Mouse (Mus musculus) cerebellum, adult 9-11 months (tissue): Measurements from ENCODE around the gene Lrp10.

Experiments used
- DNase-seq: peaks from one replicate; pipeline ENCODE4 v3.0.0; 2022

Gene Lrp10

GRCm38 (mm10) chr14:54433941-54434531 lies 29.9 kb upstream of the Lrp10 start:
- no peak for DNase-seq

GRCm38 (mm10) chr14:54435194-54435918 lies 28.6 kb upstream of the Lrp10 start:
- no peak for DNase-seq

- no peak for DNase-seq
These were observed 24.8 kb upstream of the Lrp10 start for GRCm38 (mm10) chr14:54439155-54439554.

- DNase-seq: no peak
These were observed 24.3 kb upstream of the Lrp10 start for GRCm38 (mm10) chr14:54439610-54440009.

- no peak for DNase-seq
These were observed 23.4 kb upstream of the Lrp10 start for GRCm38 (mm10) chr14:54440538-54440937.

- no peak for DNase-seq
These were observed 22.6 kb upstream of the Lrp10 start for GRCm38 (mm10) chr14:54441365-54441764.

- DNase-seq: no peak
These were observed 21.4 kb upstream of the Lrp10 start for GRCm38 (mm10) chr14:54442548-54442947.

GRCm38 (mm10) chr14:54443196-54443595 lies 20.7 kb upstream of the Lrp10 start:
- no peak for DNase-seq

GRCm38 (mm10) chr14:54443712-54444618 lies 20.0 kb upstream of the Lrp10 start:
- no peak for DNase-seq

- DNase-seq: no peak
These were observed 18.5 kb upstream of the Lrp10 start for GRCm38 (mm10) chr14:54445476-54445875.

GRCm38 (mm10) chr14:54453566-54453965 lies 10.4 kb upstream of the Lrp10 start:
- DNase-seq: no peak

GRCm38 (mm10) chr14:54454669-54455528 lies 9.0 kb upstream of the Lrp10 start:
- DNase-seq: no peak

- DNase-seq: no peak
These were observed 5.9 kb upstream of the Lrp10 start for GRCm38 (mm10) chr14:54457907-54458569.

GRCm38 (mm10) chr14:54462146-54462545 lies 1.8 kb upstream of the Lrp10 start:
- DNase-seq: no peak

GRCm38 (mm10) chr14:54463108-54463958 lies 604 bp upstream of the Lrp10 start:
- DNase-seq: no peak

GRCm38 (mm10) chr14:54464293-54465005 lies 512 bp downstream of the Lrp10 start:
- peak; percentile 82 for DNase-seq

GRCm38 (mm10) chr14:54471467-54471866 lies 7.5 kb downstream of the Lrp10 start:
- no peak for DNase-seq

GRCm38 (mm10) chr14:54472671-54473070 lies 8.7 kb downstream of the Lrp10 start:
- DNase-seq: no peak

- no peak for DNase-seq
These were observed 10.8 kb downstream of the Lrp10 start for GRCm38 (mm10) chr14:54474744-54475143.
